Mouse (Mus musculus): ENCODE results near the gene Gm28048. TPM values are rescaled to one million over a fixed set of nuclear protein-coding genes. Genes with fewer than 3 reads are reported as not detected.

The Gm28048 gene
- polyA plus RNA-seq, 1 experiment from 2014 or later = 3.0 TPM

GRCm38 (mm10) chr11:22964401-22964800 lies 17.5 kb downstream of the Gm28048 start:
- no peak for DNase-seq (ENCODE audit: low spot score)
- WGBS = 86% methylated on average over 4 of the region's 4 CpGs
- Histone ChIP-seq H3K9me3 (replicated peaks) (peaks cover 23% of the 10 kb centered on the region; the same call in 1 of the 2 replicates), H3K27me3 (ENCODE audit: low read depth, poor library complexity, severe bottlenecking) (no peaks in the 10 kb centered on the region), H3K36me3 (peaks cover 26% of the 10 kb centered on the region), H3K4me1 (no peaks in the 10 kb centered on the region), H3K4me3 (no peak overlapping the region), H3K27ac (replicated peaks) (no peak overlapping the region)

GRCm38 (mm10) chr11:22962101-22962500 lies 19.8 kb downstream of the Gm28048 start:
- WGBS = 81% methylated on average over 1 of the region's 1 CpGs
- H3K4me3 ChIP-seq = no peak overlapping the region
- no peak for DNase-seq (ENCODE audit: low spot score)

GRCm38 (mm10) chr11:22957791-22958374 lies 24.0 kb downstream of the Gm28048 start:
- Histone ChIP-seq H3K36me3 (peaks cover 29% of the 10 kb centered on the region), H3K9me3 (replicated peaks) (no peaks in the 10 kb centered on the region), H3K4me1 (no peaks in the 10 kb centered on the region), H3K4me3 (no peak overlapping the region), H3K27ac (replicated peaks) (no peak overlapping the region), H3K27me3 (ENCODE audit: low read depth, poor library complexity, severe bottlenecking) (no peaks in the 10 kb centered on the region)
- no peak for DNase-seq (ENCODE audit: low spot score)
- 88% methylated on average over 4 of the region's 4 CpGs for WGBS

More at GRCm38 (mm10) chr11:22962101-22962500, 19.8 kb downstream of the Gm28048 start:
- Histone ChIP-seq H3K36me3 (peaks cover 8% of the 10 kb centered on the region), H3K9me3 (replicated peaks) (peaks cover 10% of the 10 kb centered on the region; the same call in 1 of the 2 replicates), H3K27ac (replicated peaks) (no peak overlapping the region), H3K4me1 (no peaks in the 10 kb centered on the region), H3K27me3 (ENCODE audit: low read depth, poor library complexity, severe bottlenecking) (no peaks in the 10 kb centered on the region)

- WGBS = 81% methylated on average over 4 of the region's 4 CpGs
- peaks cover 33% of the 10 kb centered on the region for H3K36me3 ChIP-seq
- H3K4me3 ChIP-seq = no peak overlapping the region
- no peaks in the 10 kb centered on the region for H3K9me3 ChIP-seq (replicated peaks)
- H3K4me1 ChIP-seq = no peaks in the 10 kb centered on the region
- peak; percentile 19 for DNase-seq (ENCODE audit: low spot score)
- H3K27ac ChIP-seq (replicated peaks) = no peak overlapping the region
- no peaks in the 10 kb centered on the region for H3K27me3 ChIP-seq (ENCODE audit: low read depth, poor library complexity, severe bottlenecking)
These were observed 25.1 kb downstream of the Gm28048 start for GRCm38 (mm10) chr11:22956830-22957229.

GRCm38 (mm10) chr11:22956346-22956745 lies 25.5 kb downstream of the Gm28048 start:
- Histone ChIP-seq H3K36me3 (peaks cover 33% of the 10 kb centered on the region), H3K27me3 (ENCODE audit: low read depth, poor library complexity, severe bottlenecking) (no peaks in the 10 kb centered on the region), H3K4me1 (no peaks in the 10 kb centered on the region), H3K9me3 (replicated peaks) (no peaks in the 10 kb centered on the region), H3K4me3 (no peak overlapping the region), H3K27ac (replicated peaks) (no peak overlapping the region)
- DNase-seq (ENCODE audit: low spot score) = no peak
- 95% methylated on average over 6 of the region's 6 CpGs for WGBS

GRCm38 (mm10) chr11:22952668-22953067 lies 29.2 kb downstream of the Gm28048 start:
- Histone ChIP-seq H3K9me3 (replicated peaks) (no peaks in the 10 kb centered on the region), H3K27ac (replicated peaks) (no peak overlapping the region), H3K27me3 (ENCODE audit: low read depth, poor library complexity, severe bottlenecking) (no peaks in the 10 kb centered on the region), H3K4me1 (no peaks in the 10 kb centered on the region), H3K36me3 (peaks cover 33% of the 10 kb centered on the region), H3K4me3 (no peak overlapping the region)
- WGBS = 90% methylated on average over 7 of the region's 7 CpGs
- no peak for DNase-seq (ENCODE audit: low spot score)

- Histone ChIP-seq H3K9me3 (replicated peaks) (no peaks in the 10 kb centered on the region), H3K27ac (replicated peaks) (no peak overlapping the region), H3K4me3 (no peak overlapping the region), H3K36me3 (peaks cover 15% of the 10 kb centered on the region), H3K4me1 (no peaks in the 10 kb centered on the region), H3K27me3 (ENCODE audit: low read depth, poor library complexity, severe bottlenecking) (no peaks in the 10 kb centered on the region)
- WGBS = 91% methylated on average over 6 of the region's 6 CpGs
- no peak for DNase-seq (ENCODE audit: low spot score)
These were observed 31.8 kb downstream of the Gm28048 start for GRCm38 (mm10) chr11:22950131-22950530.

GRCm38 (mm10) chr11:22949101-22949500 lies 32.8 kb downstream of the Gm28048 start:
- Histone ChIP-seq H3K4me3 (no peak overlapping the region), H3K4me1 (no peaks in the 10 kb centered on the region), H3K9me3 (replicated peaks) (no peaks in the 10 kb centered on the region), H3K36me3 (peaks cover 5% of the 10 kb centered on the region; the same call in 1 of the 2 replicates), H3K27me3 (ENCODE audit: low read depth, poor library complexity, severe bottlenecking) (no peaks in the 10 kb centered on the region), H3K27ac (replicated peaks) (no peak overlapping the region)
- 86% methylated on average over 1 of the region's 1 CpGs for WGBS
- DNase-seq (ENCODE audit: low spot score) = no peak

GRCm38 (mm10) chr11:22938983-22939382 lies 42.9 kb downstream of the Gm28048 start:
- DNase-seq (ENCODE audit: low spot score) = no peak
- H3K4me3 ChIP-seq = no peak overlapping the region
- peaks cover 4% of the 10 kb centered on the region; the same call in 1 of the 2 replicates for H3K4me1 ChIP-seq
- H3K27me3 ChIP-seq (ENCODE audit: low read depth, poor library complexity, severe bottlenecking) = no peaks in the 10 kb centered on the region
- H3K36me3 ChIP-seq = no peaks in the 10 kb centered on the region
- H3K9me3 ChIP-seq (replicated peaks) = no peaks in the 10 kb centered on the region
- no peak overlapping the region for H3K27ac ChIP-seq (replicated peaks)
- 74% methylated on average over 2 of the region's 2 CpGs for WGBS

GRCm38 (mm10) chr11:22937716-22938316 lies 44.1 kb downstream of the Gm28048 start:
- WGBS = 93% methylated on average over 4 of the region's 4 CpGs
- DNase-seq (ENCODE audit: low spot score) = no peak
- H3K36me3 ChIP-seq = no peaks in the 10 kb centered on the region

GRCm38 (mm10) chr11:22936446-22937125 lies 45.3 kb downstream of the Gm28048 start:
- WGBS = 71% methylated on average over 5 of the region's 5 CpGs
- Histone ChIP-seq H3K4me3 (no peak overlapping the region), H3K36me3 (no peaks in the 10 kb centered on the region), H3K27me3 (ENCODE audit: low read depth, poor library complexity, severe bottlenecking) (no peaks in the 10 kb centered on the region), H3K4me1 (peaks cover 4% of the 10 kb centered on the region; the same call in 1 of the 2 replicates), H3K9me3 (replicated peaks) (no peaks in the 10 kb centered on the region), H3K27ac (replicated peaks) (no peak overlapping the region)
- DNase-seq (ENCODE audit: low spot score) = no peak

More at GRCm38 (mm10) chr11:22937716-22938316, 44.1 kb downstream of the Gm28048 start:
- H3K9me3 ChIP-seq (replicated peaks) = no peaks in the 10 kb centered on the region
- H3K4me1 ChIP-seq = peaks cover 4% of the 10 kb centered on the region; the same call in 1 of the 2 replicates
- no peak overlapping the region for H3K27ac ChIP-seq (replicated peaks)
- H3K27me3 ChIP-seq (ENCODE audit: low read depth, poor library complexity, severe bottlenecking) = no peaks in the 10 kb centered on the region
- no peak overlapping the region for H3K4me3 ChIP-seq

GRCm38 (mm10) chr11:22932167-22932566 lies 49.7 kb downstream of the Gm28048 start:
- Histone ChIP-seq H3K9me3 (replicated peaks) (no peaks in the 10 kb centered on the region), H3K27me3 (ENCODE audit: low read depth, poor library complexity, severe bottlenecking) (no peaks in the 10 kb centered on the region), H3K36me3 (peaks cover 4% of the 10 kb centered on the region; the same call in 1 of the 2 replicates), H3K27ac (replicated peaks) (no peak overlapping the region), H3K4me1 (peaks cover 4% of the 10 kb centered on the region; the same call in 1 of the 2 replicates), H3K4me3 (no peak overlapping the region)
- DNase-seq (ENCODE audit: low spot score) = no peak
